Mouse (Mus musculus) stomach, embryonic 16.5 days (tissue): ENCODE measurements around the gene Gba2. TPM values are rescaled to one million over a fixed set of nuclear protein-coding genes. Genes with fewer than 3 reads are reported as not detected.
"Not testable (repeated sequence)": the region's sequence is repeated elsewhere in the genome, so short reads cannot be mapped to it uniquely, and the experiment has no call there.

Source experiments
- ATAC-seq: fragments of 200-750 bp; cut with Nextera tagmentation; 2 replicates; pipeline ENCODE4 v1.8.0; 2017; ENCODE audit warnings: moderate number of reproducible peaks, moderate TSS enrichment; ENCODE audit not compliant: insufficient read depth, low FRiP score
- H3K27ac ChIP-seq: fragments of 300-500 bp; sonication (generic); 2 replicates; pipeline ENCODE4 v1.5.1; 2014; ENCODE audit warnings: low read length
- H3K27me3 ChIP-seq: fragments of 300-500 bp; sonication (generic); 2 replicates; pipeline ENCODE4 v1.6.1; 2014; ENCODE audit warnings: low read length, control low read depth, mixed read lengths; ENCODE audit not compliant: control insufficient read depth, insufficient read depth
- H3K36me3 ChIP-seq: fragments of 300-500 bp; sonication (generic); 2 replicates; pipeline ENCODE4 v1.6.1; 2014; ENCODE audit warnings: low read length; ENCODE audit not compliant: control insufficient read depth, insufficient read depth
- H3K4me1 ChIP-seq: fragments of 300-500 bp; sonication (generic); 2 replicates; pipeline ENCODE4 v1.6.1; 2014; ENCODE audit warnings: low read length, control low read depth, mixed read lengths; ENCODE audit not compliant: control insufficient read depth, insufficient read depth
- H3K4me2 ChIP-seq: fragments of 300-500 bp; sonication (generic); 2 replicates; pipeline ENCODE4 v1.6.1; 2014; ENCODE audit warnings: low read depth, low read length, mixed read lengths
- H3K4me3 ChIP-seq: fragments of 300-500 bp; sonication (generic); replicated peaks from 2 replicates; pipeline ENCODE4 v1.5.1; 2014; ENCODE audit warnings: mild to moderate bottlenecking, low read length
- H3K9ac ChIP-seq: fragments of 300-500 bp; sonication (generic); 2 replicates; pipeline ENCODE4 v1.6.1; 2014; ENCODE audit warnings: low read length
- H3K9me3 ChIP-seq: fragments of 300-500 bp; sonication (generic); replicated peaks from 2 replicates; pipeline ENCODE4 v1.6.1; 2016; ENCODE audit warnings: low read length, control low read depth; ENCODE audit not compliant: control insufficient read depth
- WGBS: fragments of 180-500 bp; shearing (Covaris S2); extraction: QIAGEN DNeasy Blood & Tissue Kit; methylation state at CpG from one replicate; pipeline ENCODE4 v1.1.7; 2014; 5-methylcytosine and 5-hydroxymethylcytosine counted together
- polyA plus RNA-seq: library from polyadenylated mRNA; unstranded; fragments of >200 nt; fragmentation: Nextera tagmentation; extraction: Ambion mirVana; gene quantifications from 2 replicates; pipeline ENCODE4 v1.2.1, GENCODE M21; 2015

Gene Gba2
- polyA plus RNA-seq, 1 experiment from 2014 or later = 14.2 TPM

GRCm38 (mm10) chr4:43598650-43599380 is 20.1 kb upstream of the Gba2 start:
- Histone ChIP-seq H3K36me3 (no peaks in the 10 kb centered on the region), H3K9me3 (no peaks in the 10 kb centered on the region), H3K27ac (no peak overlapping the region), H3K27me3 (no peaks in the 10 kb centered on the region), H3K4me2 (no peak overlapping the region), H3K4me1 (no peaks in the 10 kb centered on the region), H3K9ac (no peak overlapping the region), H3K4me3 (no peak overlapping the region)
- ATAC-seq = no peak
- 76% methylated on average over 7 of the region's 7 CpGs for WGBS

- H3K4me1 ChIP-seq = no peaks in the 10 kb centered on the region
- no peak for ATAC-seq
- WGBS = 81% methylated on average over 4 of the region's 4 CpGs
- no peaks in the 10 kb centered on the region for H3K9me3 ChIP-seq
- H3K4me3 ChIP-seq = no peak overlapping the region
- no peaks in the 10 kb centered on the region for H3K36me3 ChIP-seq
- no peak overlapping the region for H3K27ac ChIP-seq
- no peak overlapping the region for H3K9ac ChIP-seq
- no peaks in the 10 kb centered on the region for H3K27me3 ChIP-seq
- H3K4me2 ChIP-seq = no peak overlapping the region
Observed at GRCm38 (mm10) chr4:43598200-43598599, 19.5 kb upstream of the Gba2 start.

- H3K27me3 ChIP-seq, H3K36me3 ChIP-seq, H3K4me1 ChIP-seq, H3K4me3 ChIP-seq, H3K9me3 ChIP-seq, H3K27ac ChIP-seq, H3K9ac ChIP-seq, H3K4me2 ChIP-seq, ATAC-seq: not testable (repeated sequence)
- 70% methylated on average over 2 of the region's 2 CpGs for WGBS
Observed at GRCm38 (mm10) chr4:43596597-43596996, 17.9 kb upstream of the Gba2 start.

- no peak overlapping the region for H3K4me3 ChIP-seq
- no peak for ATAC-seq
- H3K4me2 ChIP-seq = no peak overlapping the region
- H3K9ac ChIP-seq = no peak overlapping the region
- no peaks in the 10 kb centered on the region for H3K36me3 ChIP-seq
- H3K9me3 ChIP-seq = no peaks in the 10 kb centered on the region
- H3K27ac ChIP-seq = no peak overlapping the region
- H3K27me3 ChIP-seq = no peaks in the 10 kb centered on the region
- no peaks in the 10 kb centered on the region for H3K4me1 ChIP-seq
- WGBS = 49% methylated on average over 3 of the region's 3 CpGs
Observed at GRCm38 (mm10) chr4:43593453-43593852, 14.8 kb upstream of the Gba2 start.

- ATAC-seq = no peak
- H3K9ac ChIP-seq = no peak overlapping the region
- no peaks in the 10 kb centered on the region for H3K36me3 ChIP-seq
- H3K4me2 ChIP-seq = no peak overlapping the region
- no peak overlapping the region for H3K27ac ChIP-seq
- no peaks in the 10 kb centered on the region for H3K9me3 ChIP-seq
- 77% methylated on average over 3 of the region's 3 CpGs for WGBS
- no peaks in the 10 kb centered on the region for H3K27me3 ChIP-seq
- no peak overlapping the region for H3K4me3 ChIP-seq
- H3K4me1 ChIP-seq = no peaks in the 10 kb centered on the region
Observed at GRCm38 (mm10) chr4:43591961-43592360, 13.3 kb upstream of the Gba2 start.

GRCm38 (mm10) chr4:43591543-43591942 is 12.9 kb upstream of the Gba2 start:
- Histone ChIP-seq H3K9me3 (no peaks in the 10 kb centered on the region), H3K27ac (no peak overlapping the region), H3K9ac (no peak overlapping the region), H3K36me3 (no peaks in the 10 kb centered on the region), H3K4me3 (no peak overlapping the region), H3K4me1 (no peaks in the 10 kb centered on the region), H3K27me3 (no peaks in the 10 kb centered on the region), H3K4me2 (no peak overlapping the region)
- no peak for ATAC-seq
- 62% methylated on average over 5 of the region's 5 CpGs for WGBS

GRCm38 (mm10) chr4:43587681-43588080 is 9.0 kb upstream of the Gba2 start:
- H3K9me3 ChIP-seq = no peaks in the 10 kb centered on the region
- H3K4me1 ChIP-seq = no peaks in the 10 kb centered on the region
- H3K4me2 ChIP-seq = no peak overlapping the region
- no peak overlapping the region for H3K4me3 ChIP-seq
- no peak for ATAC-seq
- no peak overlapping the region for H3K27ac ChIP-seq
- WGBS = 49% methylated on average over 7 of the region's 7 CpGs
- H3K9ac ChIP-seq = no peak overlapping the region
- H3K36me3 ChIP-seq = peaks cover 10% of the 10 kb centered on the region; the same call in 1 of the 2 replicates
- no peaks in the 10 kb centered on the region for H3K27me3 ChIP-seq

- ATAC-seq = no peak
- Histone ChIP-seq H3K4me1 (no peaks in the 10 kb centered on the region), H3K27ac (no peak overlapping the region), H3K9ac (no peak overlapping the region), H3K27me3 (no peaks in the 10 kb centered on the region), H3K4me3 (no peak overlapping the region), H3K36me3 (peaks cover 13% of the 10 kb centered on the region), H3K9me3 (no peaks in the 10 kb centered on the region), H3K4me2 (no peak overlapping the region)
- WGBS = 71% methylated on average over 8 of the region's 8 CpGs
Observed at GRCm38 (mm10) chr4:43586411-43586810, 7.7 kb upstream of the Gba2 start.

- H3K27me3 ChIP-seq = no peaks in the 10 kb centered on the region
- no peak for ATAC-seq
- peaks cover 19% of the 10 kb centered on the region for H3K36me3 ChIP-seq
- H3K9ac ChIP-seq = no peak overlapping the region
- H3K4me2 ChIP-seq = no peak overlapping the region
- H3K27ac ChIP-seq = no peak overlapping the region
- no peak overlapping the region for H3K4me3 ChIP-seq
- no peaks in the 10 kb centered on the region for H3K4me1 ChIP-seq
- no peaks in the 10 kb centered on the region for H3K9me3 ChIP-seq
- WGBS = 48% methylated on average over 10 of the region's 10 CpGs
Observed at GRCm38 (mm10) chr4:43585682-43586081, 7.0 kb upstream of the Gba2 start.
